9 mouse cellular contexts compared by ENCODE assay signal in the genomic region with DNA sequence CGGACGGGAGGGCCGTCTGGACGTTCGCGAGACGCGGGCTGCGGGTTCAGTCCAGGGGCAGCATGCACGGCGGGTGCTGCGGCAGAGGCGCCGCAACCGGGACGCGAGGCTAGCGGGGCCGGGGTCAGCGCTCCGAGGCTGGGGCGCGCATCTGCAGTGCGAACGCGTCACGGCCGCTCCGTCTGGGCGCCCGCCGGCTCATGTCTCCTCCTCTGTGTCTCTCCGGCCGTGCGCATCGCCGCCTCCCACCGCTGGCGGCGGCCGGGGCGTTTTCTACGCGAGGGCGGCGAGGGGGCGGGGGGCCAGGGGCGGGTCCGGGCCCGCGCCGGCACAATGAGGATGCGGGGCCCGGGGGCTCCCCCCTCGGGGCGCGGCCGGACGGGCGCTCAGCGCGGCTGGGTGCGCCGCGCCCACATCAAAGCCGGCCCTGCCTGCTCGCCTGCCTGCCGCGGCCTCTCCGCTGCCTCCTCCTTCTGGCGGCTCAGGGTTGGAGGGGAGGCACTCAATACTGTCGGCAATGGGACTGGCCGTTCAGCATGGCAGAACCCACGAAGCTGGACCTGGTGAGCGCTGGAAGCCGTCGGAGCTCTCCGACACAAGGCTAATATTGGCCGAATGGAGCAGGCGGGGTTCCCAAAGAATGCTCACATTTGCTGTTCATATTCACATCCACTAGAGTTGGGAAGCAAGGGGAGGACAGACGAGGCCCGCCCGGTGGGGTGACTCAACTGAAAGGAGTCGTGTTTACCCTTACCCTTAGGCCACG. TPM values are rescaled to one million over a fixed set of nuclear protein-coding genes. Genes with fewer than 3 reads are reported as not detected.
DNase-seq lines count a peak whose midpoint lies in the region; ATAC-seq and TF ChIP-seq lines count a peak whose summit lies in the region.
"Had no signal": no experiment of that assay in that cellular context is flagged by ENCODE, and none has a peak within 500 bp of the region (broad histone marks: within the 10 kb centered on the region; RNA-seq: fewer than 3 reads in every experiment).

No protein-coding gene starts in this region.

- peak; percentile 85 for DNase-seq in ZHBTc4 (ENCODE audit: low read depth, low spot score)
- DNase-seq in midbrain, embryonic 11.5 days (ENCODE audit: low spot score, missing footprints): peak; percentile 93
- peak; percentile 73 for DNase-seq in splenic B cell, adult 2 months (ENCODE audit: low read depth, low spot score)
- no peak for DNase-seq in cerebellum, adult 9-10 months

- H3K9me3 ChIP-seq in forebrain, embryonic 13.5 days (replicated peaks): no peaks in the 10 kb centered on the region
- no peaks in the 10 kb centered on the region for H3K9me3 ChIP-seq in limb, embryonic 13.5 days
- no peaks in the 10 kb centered on the region for H3K9me3 ChIP-seq in midbrain, embryonic 11.5 days (ENCODE audit: control insufficient read depth, low read length)

- peak overlapping the region; percentile 66 for H3K9ac ChIP-seq in forebrain, embryonic 13.5 days
- H3K9ac ChIP-seq in limb, embryonic 13.5 days: peak overlapping the region; percentile 80
- H3K9ac ChIP-seq in midbrain, embryonic 11.5 days (ENCODE audit: low read length): peak overlapping the region; percentile 68

- H3K4me2 ChIP-seq in forebrain, embryonic 13.5 days: peak overlapping the region; percentile 74
- peak overlapping the region; percentile 89 for H3K4me2 ChIP-seq in limb, embryonic 13.5 days (replicated peaks)
- peak overlapping the region; percentile 87 for H3K4me2 ChIP-seq in midbrain, embryonic 11.5 days

- TF ChIP-seq CTCF in C2C12 (IDR thresholded peaks at IDR 0.05; ENCODE audit: control insufficient read depth, insufficient read depth, insufficient read length): no peak

- no peaks in the 10 kb centered on the region for H3K79me2 ChIP-seq in C2C12 (ENCODE audit: control insufficient read depth, insufficient read depth)

- peak; percentile 62 for ATAC-seq in forebrain, embryonic 13.5 days
- ATAC-seq in hematopoietic stem cell, adult 5-6 weeks (replicated peaks in 1 of 2; ENCODE audit: insufficient read depth in 1 of 2, low FRiP score in 2 of 2, low TSS enrichment in 1 of 2, low read depth in 1 of 2, poor library complexity in 2 of 2, severe bottlenecking in 2 of 2): peak; percentile 25 to 35; a peak in 3 of 4 replicates
- peak; percentile 51 for ATAC-seq in limb, embryonic 13.5 days (ENCODE audit: low FRiP score, low read depth)
- ATAC-seq in midbrain, embryonic 11.5 days (ENCODE audit: low FRiP score): peak; percentile 71

- under 1% methylated on average over 51 of the region's 85 CpGs for WGBS in forebrain, embryonic 13.5 days
- WGBS in limb, embryonic 13.5 days: under 1% methylated on average over 74 of the region's 85 CpGs
- WGBS in midbrain, embryonic 11.5 days: under 1% methylated on average over 64 of the region's 85 CpGs

- peaks cover 37% of the 10 kb centered on the region for H3K36me3 ChIP-seq in C2C12 (ENCODE audit: control insufficient read depth, insufficient read depth)
- peaks cover 32% of the 10 kb centered on the region for H3K36me3 ChIP-seq in forebrain, embryonic 13.5 days (ENCODE audit: poor library complexity, severe bottlenecking)
- peaks cover 28% of the 10 kb centered on the region for H3K36me3 ChIP-seq in limb, embryonic 13.5 days
- peaks cover 6% of the 10 kb centered on the region; the same call in 1 of the 2 replicates for H3K36me3 ChIP-seq in midbrain, embryonic 11.5 days (ENCODE audit: control insufficient read depth, insufficient read depth, low read length)
- no peaks in the 10 kb centered on the region for H3K36me3 ChIP-seq in splenic B cell, adult 2 months (ENCODE audit: control insufficient read depth, insufficient read depth, low read length, poor library complexity, severe bottlenecking)

- peak overlapping the region; percentile 57 for H3ac ChIP-seq in C2C12 (ENCODE audit: control insufficient read depth, insufficient read length, low read depth)

- H3K4me3 ChIP-seq in C2C12 (ENCODE audit: insufficient read depth, poor library complexity, severe bottlenecking): peak overlapping the region; percentile 6
- H3K4me3 ChIP-seq in forebrain, embryonic 13.5 days: peak overlapping the region; percentile 50
- peak overlapping the region; percentile 69 for H3K4me3 ChIP-seq in limb, embryonic 13.5 days
- H3K4me3 ChIP-seq in midbrain, embryonic 11.5 days (ENCODE audit: low read depth, low read length): peak overlapping the region; percentile 62

- no peaks in the 10 kb centered on the region for H3K27me3 ChIP-seq in C2C12 (ENCODE audit: control insufficient read depth, insufficient read depth, insufficient read length)
- H3K27me3 ChIP-seq in forebrain, embryonic 13.5 days: peaks cover 33% of the 10 kb centered on the region
- H3K27me3 ChIP-seq in limb, embryonic 13.5 days: peaks cover 35% of the 10 kb centered on the region
- H3K27me3 ChIP-seq in midbrain, embryonic 11.5 days (ENCODE audit: control insufficient read depth, insufficient read depth, low read length): peaks cover 27% of the 10 kb centered on the region
- no peaks in the 10 kb centered on the region for H3K27me3 ChIP-seq in splenic B cell, adult 2 months (ENCODE audit: control insufficient read depth, insufficient read depth, low read length, poor library complexity, severe bottlenecking)

- peaks cover 38% of the 10 kb centered on the region for H3K4me1 ChIP-seq in forebrain, embryonic 13.5 days
- H3K4me1 ChIP-seq in limb, embryonic 13.5 days: peaks cover 53% of the 10 kb centered on the region
- H3K4me1 ChIP-seq in midbrain, embryonic 11.5 days (ENCODE audit: control insufficient read depth, insufficient read depth, low read length): peaks cover 29% of the 10 kb centered on the region

- H3K27ac ChIP-seq in forebrain, embryonic 13.5 days: peak overlapping the region; percentile 32
- peak overlapping the region; percentile 87 for H3K27ac ChIP-seq in limb, embryonic 13.5 days
- peak overlapping the region; percentile 37 for H3K27ac ChIP-seq in midbrain, embryonic 11.5 days (ENCODE audit: low read depth, low read length)
- H3K27ac ChIP-seq: macrophage had no signal

- no peaks in the 10 kb centered on the region for H3K79me3 ChIP-seq in C2C12 (ENCODE audit: low read depth)

TF ChIP-seq in C2C12, 6 proteins besides CTCF, POLR2A, EP300 and RAD21:
- TF ChIP-seq USF1 (IDR thresholded peaks at IDR 0.05; ENCODE audit: low read depth) (no peak), MYOD1 (IDR thresholded peaks at IDR 0.05; ENCODE audit: control insufficient read depth, insufficient read length, low read depth) (no peak), MYOG (IDR thresholded peaks at IDR 0.05; ENCODE audit: control insufficient read depth, extremely low read depth, insufficient read length) (no peak), FOSL1 (IDR thresholded peaks at IDR 0.05; ENCODE audit: insufficient read depth, low read length, poor library complexity, severe bottlenecking) (no peak), CEBPB (IDR thresholded peaks at IDR 0.05; ENCODE audit: low read depth) (no peak), MAX (IDR thresholded peaks at IDR 0.05) (no peak)

RNA-seq across cellular contexts. Expression of a gene that starts 0.6 kb away (rescaled TPM):
- 0.12 TPM for polyA plus RNA-seq in C2C12 (2012; fragmentation: generic; extraction: Trizol)
- polyA plus RNA-seq in forebrain, embryonic 13.5 days (2015; fragmentation: Nextera tagmentation; extraction: Ambion mirVana): 1.6 and 2.9 TPM in 2 replicates
- not detected in 2 replicates for total RNA-seq in hematopoietic stem cell, adult 5-6 weeks (2017)
- 17.0 and 18.8 TPM in 2 replicates for polyA plus RNA-seq in limb, embryonic 13.5 days (2015; fragmentation: Nextera tagmentation; extraction: Ambion mirVana)
- polyA plus RNA-seq in midbrain, embryonic 11.5 days (2014; fragmentation: Nextera tagmentation; extraction: Ambion mirVana): 3.9 and 5.2 TPM in 2 replicates
- polyA plus RNA-seq: macrophage had no signal

RNA-seq across cellular contexts. Expression of a gene that starts 15.3 kb away (rescaled TPM):
- polyA plus RNA-seq in C2C12 (2012; fragmentation: generic; extraction: Trizol): 702 TPM
- polyA plus RNA-seq in forebrain, embryonic 13.5 days (2015; fragmentation: Nextera tagmentation; extraction: Ambion mirVana): 786 and 829 TPM in 2 replicates
- 2,529 and 3,030 TPM in 2 replicates for total RNA-seq in hematopoietic stem cell, adult 5-6 weeks (2017)
- 1,176 and 1,233 TPM in 2 replicates for polyA plus RNA-seq in limb, embryonic 13.5 days (2015; fragmentation: Nextera tagmentation; extraction: Ambion mirVana)
- 1,003 and 1,036 TPM in 2 replicates for polyA plus RNA-seq in midbrain, embryonic 11.5 days (2014; fragmentation: Nextera tagmentation; extraction: Ambion mirVana)

RNA-seq across cellular contexts. Expression of a gene that starts 55.6 kb away (rescaled TPM):
- not detected for polyA plus RNA-seq in C2C12 (2012; fragmentation: generic; extraction: Trizol)
- 0.15 TPM in 1 of 2 replicates, not detected in the other for polyA plus RNA-seq in forebrain, embryonic 13.5 days (2015; fragmentation: Nextera tagmentation; extraction: Ambion mirVana)
- not detected in 2 replicates for total RNA-seq in hematopoietic stem cell, adult 5-6 weeks (2017)
- not detected in 2 replicates for polyA plus RNA-seq in limb, embryonic 13.5 days (2015; fragmentation: Nextera tagmentation; extraction: Ambion mirVana)
- 1.9 and 2.9 TPM in 2 replicates for polyA plus RNA-seq in midbrain, embryonic 11.5 days (2014; fragmentation: Nextera tagmentation; extraction: Ambion mirVana)
- polyA plus RNA-seq: macrophage had no signal

Comparison
In these comparisons a context has a peak if more than half of its experiments do, and no peak if none do; other contexts are left out.
1. H3K4me3 ChIP-seq: peak in every context shown above with its lines; median percentile 69 in limb, embryonic 13.5 days; 62 in midbrain, embryonic 11.5 days; 50 in forebrain, embryonic 13.5 days; 6 in C2C12.
2. H3K27ac ChIP-seq: peak in every context shown above with its lines; median percentile 87 in limb, embryonic 13.5 days; 37 in midbrain, embryonic 11.5 days; 32 in forebrain, embryonic 13.5 days.